Mouse (Mus musculus) myocyte (in vitro differentiated cells): ENCODE measurements around the gene Ndufs2.

Source experiments
- MYOD1 ChIP-seq, 3 experiments: IDR thresholded peaks; one replicate each; pipeline ENCODE4 v1.6.1; 2011; ENCODE audit warnings: control low read depth in 2 of 3, low read depth in 2 of 3, mild to moderate bottlenecking in 2 of 3, moderate library complexity in 1 of 3; ENCODE audit not compliant: insufficient read length in 2 of 3, control insufficient read depth in 1 of 3
- MYOG ChIP-seq, 3 experiments: IDR thresholded peaks; one replicate each; pipeline ENCODE4 v1.6.1; 2011; ENCODE audit warnings: control low read depth in 2 of 3, low read depth in 2 of 3, mild to moderate bottlenecking in 2 of 3; ENCODE audit not compliant: insufficient read length in 2 of 3, control insufficient read depth in 1 of 3, insufficient read depth in 1 of 3
- TCF12 ChIP-seq: IDR thresholded peaks from one replicate; pipeline ENCODE4 v1.6.1; 2011; ENCODE audit warnings: mild to moderate bottlenecking, control low read depth; ENCODE audit not compliant: poor library complexity, insufficient read depth, severe bottlenecking

GRCm38 (mm10) chr1:171221281-171222193 is 29.7 kb downstream of the Ndufs2 start:
- TF ChIP-seq MYOD1 (IDR thresholded peaks at IDR 0.05; ENCODE audit: control insufficient read depth in 1 of 3, insufficient read length in 2 of 3, low read depth in 2 of 3) (no peak), MYOG (IDR thresholded peaks at IDR 0.05; ENCODE audit: control insufficient read depth in 1 of 3, insufficient read depth in 1 of 3, insufficient read length in 2 of 3, low read depth in 2 of 3) (no peak), TCF12 (no peak)
